Mouse (Mus musculus): ENCODE data around the gene Supt3.

The Supt3 gene

GRCm38 (mm10) chr17:44776738-44777270, at the start of gene Supt3:
Gene Supt3, plus strand, starts transcription at chr17:44777152.
- in situ Hi-C loops (cut with MboI, MseI) = no loop called here

DNA sequence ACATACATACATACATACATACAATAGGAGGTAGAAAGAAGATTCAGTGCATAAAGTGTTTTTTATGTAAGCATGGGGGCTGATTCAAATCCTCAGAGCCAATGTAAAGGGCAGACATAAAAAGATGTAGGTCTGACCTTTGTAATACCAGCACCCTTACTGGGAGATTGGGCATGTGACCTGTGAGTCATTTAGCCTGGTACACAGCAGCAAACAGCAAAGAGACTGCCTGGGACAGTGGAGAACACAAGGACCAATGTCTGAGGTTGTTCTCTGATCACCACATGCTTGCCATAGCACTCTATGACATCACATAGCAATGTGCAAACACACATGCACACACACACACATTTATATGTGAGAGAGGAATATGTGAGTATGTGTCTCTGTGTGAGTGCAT, 49.3 kb upstream of the Supt3 start:
- in situ Hi-C loops (cut with MboI, MseI) = loop anchor here (25.0 kb wide), 1 partner anchor 265 kb away; no protein-coding TSS in a partner anchor

- in situ Hi-C loops (cut with MboI, MseI) = loop anchor here (25.0 kb wide), 1 partner anchor 266 kb away; no protein-coding TSS in a partner anchor
Observed at GRCm38 (mm10) chr17:44728464-44728863, 48.5 kb upstream of the Supt3 start.

GRCm38 (mm10) chr17:44733544-44734310, 43.2 kb upstream of the Supt3 start:
- in situ Hi-C loops (cut with MboI, MseI) = loop anchor here (25.0 kb wide), 1 partner anchor 271 kb away; no protein-coding TSS in a partner anchor

GRCm38 (mm10) chr17:44734501-44735222, 42.3 kb upstream of the Supt3 start:
- in situ Hi-C loops (cut with MboI, MseI) = loop anchor here (25.0 kb wide), 1 partner anchor 272 kb away; no protein-coding TSS in a partner anchor

- in situ Hi-C loops (cut with MboI, MseI) = loop anchor here (25.0 kb wide), 1 partner anchor 273 kb away; no protein-coding TSS in a partner anchor
Observed at GRCm38 (mm10) chr17:44735223-44735990, 41.5 kb upstream of the Supt3 start.

- in situ Hi-C loops (cut with MboI, MseI) = loop anchor here (25.0 kb wide), 1 partner anchor 274 kb away; no protein-coding TSS in a partner anchor
Observed at GRCm38 (mm10) chr17:44735991-44736561, 40.9 kb upstream of the Supt3 start.

DNA sequence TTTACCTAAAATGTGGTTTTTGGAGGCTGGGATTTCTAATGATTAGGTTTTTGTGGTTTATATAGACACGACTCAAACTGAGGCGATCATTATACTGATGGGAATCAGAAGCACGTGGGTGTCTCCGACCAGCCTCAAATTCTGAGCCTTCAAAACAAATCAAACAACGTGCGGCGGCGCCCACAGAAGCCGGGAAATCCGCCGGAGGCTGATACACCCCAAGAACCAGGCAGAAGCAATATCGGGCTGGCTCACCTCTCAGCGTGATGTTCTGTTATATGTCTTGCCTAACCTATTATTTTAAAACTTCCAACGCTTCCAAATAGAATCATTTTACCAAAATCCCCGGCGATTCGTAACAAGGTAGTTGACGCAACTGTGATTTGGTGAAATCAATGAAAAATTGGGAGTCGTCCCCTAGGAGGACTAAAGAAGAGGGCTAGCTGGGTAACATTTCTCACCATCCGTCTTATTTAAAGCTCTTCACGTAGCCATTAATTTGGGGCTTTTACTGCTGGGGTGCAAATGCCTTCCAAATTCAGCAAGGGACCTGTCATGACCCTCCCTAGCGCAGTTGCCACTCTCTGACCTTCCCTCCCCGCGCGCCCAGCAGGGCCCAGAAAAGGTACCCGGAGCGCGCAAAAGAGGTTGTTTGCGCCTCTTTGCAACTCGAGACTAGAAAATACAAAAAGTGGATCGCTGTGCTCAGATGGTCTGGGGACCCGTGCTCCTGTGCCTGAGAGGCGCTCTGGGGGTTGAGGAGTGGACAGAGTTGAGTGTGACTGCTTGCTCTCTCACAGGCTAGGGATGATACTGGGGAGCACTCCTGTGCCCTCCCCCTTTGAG, 39.5 kb upstream of the Supt3 start:
- in situ Hi-C loops (cut with MboI, MseI) = loop anchor here (25.0 kb wide), 1 partner anchor 275 kb away; no protein-coding TSS in a partner anchor

DNA sequence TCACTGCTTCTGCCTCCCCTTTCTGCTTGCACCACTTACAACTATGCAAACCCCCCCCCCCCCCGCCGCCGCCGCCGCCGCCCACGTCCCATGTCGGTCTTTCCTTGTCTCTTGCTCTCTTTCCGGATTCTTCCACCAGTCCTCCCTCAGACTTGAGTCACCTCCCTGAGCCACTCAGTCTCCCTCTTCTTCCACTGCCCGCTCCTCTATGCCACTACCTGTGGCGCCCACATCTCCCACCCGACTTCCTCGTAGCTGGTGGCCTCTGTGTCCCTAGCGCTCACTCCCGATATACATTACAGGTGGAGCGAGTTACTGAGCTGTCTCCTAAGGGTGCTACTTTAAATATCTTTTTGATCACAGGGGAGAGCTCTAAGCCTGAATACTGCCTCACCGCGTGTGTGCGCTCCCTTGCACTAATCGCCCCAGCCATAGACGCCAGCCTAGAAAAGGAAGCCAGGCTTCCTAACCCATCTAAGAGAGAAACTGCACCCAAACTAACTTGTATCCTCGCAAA, 38.8 kb upstream of the Supt3 start:
- in situ Hi-C loops (cut with MboI, MseI) = loop anchor here (25.0 kb wide), 1 partner anchor 276 kb away; no protein-coding TSS in a partner anchor

DNA sequence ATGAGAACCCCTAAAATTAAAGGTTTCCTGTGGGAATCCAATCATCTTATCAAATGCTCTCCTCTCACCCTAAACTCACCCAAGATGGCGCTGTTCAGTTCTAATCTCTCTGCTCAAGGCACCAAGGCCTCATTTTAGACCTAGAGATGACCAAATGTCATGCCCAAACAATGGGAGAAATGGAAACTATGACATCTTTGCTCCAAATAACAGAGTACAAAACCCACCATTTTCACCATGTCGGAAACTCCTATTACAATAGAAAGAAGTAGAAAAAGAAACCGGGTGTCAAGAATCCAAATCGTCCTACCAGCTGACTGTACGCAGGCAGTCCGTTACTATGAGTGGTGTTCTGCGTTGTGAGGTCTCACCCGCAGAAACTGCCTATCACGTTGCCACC, 34.7 kb upstream of the Supt3 start:
- in situ Hi-C loops (cut with MboI, MseI) = loop anchor here (25.0 kb wide), 1 partner anchor 280 kb away; no protein-coding TSS in a partner anchor

GRCm38 (mm10) chr17:44743780-44744179, 33.2 kb upstream of the Supt3 start:
- in situ Hi-C loops (cut with MboI, MseI) = loop anchor here (25.0 kb wide), 1 partner anchor 281 kb away; no protein-coding TSS in a partner anchor

DNA sequence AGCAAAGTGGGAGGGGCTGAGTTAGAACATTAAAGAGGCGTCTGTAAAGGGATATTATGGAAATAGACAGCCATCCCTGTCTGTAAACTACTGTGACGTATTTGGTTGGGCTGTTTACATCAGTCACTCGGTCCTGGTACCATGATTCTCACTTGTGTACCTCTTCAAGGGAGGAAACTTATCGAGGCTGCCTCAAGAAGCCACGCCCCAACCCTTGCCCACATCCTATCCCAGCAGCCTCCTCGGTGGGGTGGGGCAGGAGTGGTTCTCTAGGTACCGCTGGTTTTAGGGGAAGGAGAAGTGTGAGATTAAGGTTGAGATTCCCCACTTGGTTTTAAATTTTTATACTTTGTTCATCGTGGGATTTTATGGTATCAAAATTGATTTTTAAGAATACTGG, 31.6 kb upstream of the Supt3 start:
- in situ Hi-C loops (cut with MboI, MseI) = loop anchor here (25.0 kb wide), 1 partner anchor 283 kb away; no protein-coding TSS in a partner anchor

- in situ Hi-C loops (cut with MboI, MseI) = no loop called here
Observed at GRCm38 (mm10) chr17:44766318-44766717, 10.6 kb upstream of the Supt3 start.

DNA sequence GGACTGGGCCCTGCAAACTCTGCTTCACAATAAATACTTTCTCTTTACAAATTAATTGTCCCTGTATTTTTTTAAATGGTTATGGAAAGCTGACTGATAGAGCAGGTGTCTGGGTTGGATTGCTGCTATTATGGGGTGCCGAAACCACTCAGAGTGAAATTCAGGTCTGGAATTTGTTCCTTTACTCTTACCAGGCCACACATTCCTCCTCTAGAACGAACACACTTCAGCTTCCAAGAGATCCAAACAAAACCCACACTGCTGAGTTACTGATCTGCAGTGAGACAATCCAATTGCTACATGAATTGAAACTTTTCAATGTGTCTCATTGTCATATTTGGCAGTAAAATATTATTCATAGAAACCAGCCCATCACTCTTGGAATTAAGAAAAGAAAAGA, 10.0 kb upstream of the Supt3 start:
- in situ Hi-C loops (cut with MboI, MseI) = no loop called here

- in situ Hi-C loops (cut with MboI, MseI) = no loop called here
Observed at GRCm38 (mm10) chr17:44767375-44767774, 9.6 kb upstream of the Supt3 start.

DNA sequence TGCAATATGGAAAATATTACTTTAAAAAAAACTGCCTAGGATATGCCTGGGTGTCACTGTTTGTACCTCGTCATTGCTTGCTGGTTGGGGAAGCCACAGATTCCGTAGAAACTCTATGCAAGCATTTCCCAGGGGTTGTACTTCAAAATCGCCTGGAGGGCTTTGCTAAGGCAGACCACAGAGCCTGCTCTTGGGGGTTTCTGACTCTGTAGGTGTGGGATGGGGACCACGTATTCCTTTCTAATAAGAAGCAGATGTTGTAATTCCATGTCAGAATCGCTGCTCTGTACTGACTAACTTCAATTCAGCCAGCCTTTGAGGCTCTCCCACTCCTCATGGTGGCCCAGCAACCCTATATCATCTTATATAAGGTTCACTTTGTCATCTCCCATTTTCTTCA, 8.4 kb upstream of the Supt3 start:
- in situ Hi-C loops (cut with MboI, MseI) = no loop called here

- in situ Hi-C loops (cut with MboI, MseI) = no loop called here
Observed at GRCm38 (mm10) chr17:44770871-44771270, 6.1 kb upstream of the Supt3 start.

DNA sequence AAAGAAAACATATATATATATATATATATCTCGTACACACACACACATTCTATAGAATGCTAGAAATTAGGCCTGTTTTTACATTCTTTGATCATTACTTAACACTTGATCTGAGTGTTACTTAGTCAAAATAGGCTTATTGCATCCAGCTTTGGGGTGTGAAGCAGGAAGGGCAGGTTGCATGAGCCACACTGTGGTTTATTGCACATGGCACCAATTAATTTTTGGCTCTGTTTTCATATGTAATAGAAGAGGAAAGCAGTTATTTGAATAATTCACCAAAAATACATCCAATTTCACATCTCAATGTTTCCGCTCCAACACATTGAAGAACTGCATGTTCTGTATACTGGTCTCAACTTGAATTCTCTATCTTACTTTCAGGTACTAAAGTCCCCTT, 4.4 kb upstream of the Supt3 start:
- in situ Hi-C loops (cut with MboI, MseI) = no loop called here

- in situ Hi-C loops (cut with MboI, MseI) = no loop called here
Observed at GRCm38 (mm10) chr17:44777337-44777804, 419 bp downstream of the Supt3 start.

DNA sequence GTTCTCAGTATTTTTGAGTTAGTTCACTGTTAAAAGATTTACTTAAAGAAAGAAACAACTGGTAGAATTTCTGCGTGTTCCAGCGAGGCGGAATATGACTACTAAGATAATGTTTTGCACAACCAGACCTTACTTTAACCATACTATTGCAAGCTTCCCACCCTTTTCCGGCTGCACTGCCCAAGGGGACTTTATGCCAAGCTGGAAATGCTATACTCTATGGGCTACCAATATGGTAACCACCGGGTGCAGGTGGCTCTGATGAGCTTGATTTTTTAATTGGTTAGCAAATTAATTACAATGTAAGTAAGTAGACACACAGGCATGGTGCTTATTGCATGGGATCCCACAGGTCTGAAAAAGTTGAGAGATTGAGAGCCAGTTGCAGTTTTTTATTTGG, 1.2 kb downstream of the Supt3 start:
- in situ Hi-C loops (cut with MboI, MseI) = no loop called here
